Mouse (Mus musculus) testis, postnatal 14 days (tissue): ENCODE measurements around the gene Serf2.

Experiments
- DNase-seq: peaks from one replicate; pipeline ENCODE4 v3.0.0; 2021; ENCODE audit warnings: low spot score

Serf2 gene

DNA sequence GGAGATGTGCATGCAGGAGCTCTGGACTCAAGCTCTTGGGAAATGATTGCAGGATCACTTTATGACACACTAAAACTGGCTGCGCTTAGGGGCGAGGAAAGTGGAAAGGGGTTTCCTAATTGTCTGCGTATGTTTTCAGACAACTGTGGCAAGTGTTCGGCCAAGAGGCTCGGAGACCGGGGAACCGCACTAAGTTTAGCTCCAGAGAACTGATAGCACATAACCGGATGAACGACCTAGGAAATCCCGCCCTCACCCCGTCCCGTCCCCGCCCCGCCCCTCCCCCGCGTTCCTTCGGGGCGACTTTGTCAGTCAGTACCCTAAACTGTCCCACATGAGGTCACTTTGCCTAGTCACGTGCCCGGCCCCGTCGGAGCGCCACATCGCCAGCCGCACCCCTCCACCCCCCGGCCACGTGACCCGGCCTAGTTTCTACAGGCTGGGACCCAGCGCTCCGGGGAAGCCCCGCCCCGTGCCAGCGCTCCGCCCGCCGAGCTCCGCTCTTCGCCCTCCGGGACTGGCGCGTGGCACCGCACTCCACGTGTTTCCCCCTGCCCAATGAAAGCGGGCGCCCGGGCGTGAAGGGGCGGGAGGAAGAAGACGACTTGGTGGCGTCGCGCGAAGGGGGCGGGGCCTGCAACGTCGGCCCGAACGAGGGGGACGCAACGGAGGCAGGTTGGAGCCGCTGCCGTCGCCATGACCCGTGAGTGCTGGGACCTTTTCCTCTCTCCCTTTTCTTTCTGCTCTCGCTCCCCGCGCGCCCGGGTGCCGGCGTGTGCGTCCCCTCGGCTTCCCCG lies at the start of gene Serf2:
Gene Serf2, plus strand, starts transcription at position 457 of the 797 bp plus-strand sequence.
- peak; percentile 99 for DNase-seq

DNA sequence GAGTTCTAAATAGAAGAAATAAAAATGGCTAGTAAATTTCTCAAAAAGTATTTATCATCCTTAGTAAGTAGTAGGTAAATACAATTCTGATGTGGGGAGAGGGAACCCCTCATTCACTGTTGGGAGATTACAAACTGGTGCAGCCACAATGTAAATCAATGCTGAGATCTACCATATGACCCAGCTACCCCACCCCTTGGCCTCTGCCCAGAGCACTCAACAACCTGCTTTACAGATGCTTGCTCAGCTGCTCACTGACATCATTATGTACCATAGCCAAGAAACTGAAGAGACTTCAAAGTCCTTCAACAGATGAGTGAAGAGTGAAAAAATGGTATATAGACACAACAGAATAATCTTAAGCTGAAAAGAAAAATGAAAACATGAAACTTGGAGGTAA lies 45.7 kb upstream of the Serf2 start:
- no peak for DNase-seq

- no peak for DNase-seq
Measured at GRCm38 (mm10) chr2:121408160-121408559, 40.8 kb upstream of the Serf2 start.

GRCm38 (mm10) chr2:121412843-121413386 lies 36.1 kb upstream of the Serf2 start:
- peak; percentile 42 for DNase-seq

DNA sequence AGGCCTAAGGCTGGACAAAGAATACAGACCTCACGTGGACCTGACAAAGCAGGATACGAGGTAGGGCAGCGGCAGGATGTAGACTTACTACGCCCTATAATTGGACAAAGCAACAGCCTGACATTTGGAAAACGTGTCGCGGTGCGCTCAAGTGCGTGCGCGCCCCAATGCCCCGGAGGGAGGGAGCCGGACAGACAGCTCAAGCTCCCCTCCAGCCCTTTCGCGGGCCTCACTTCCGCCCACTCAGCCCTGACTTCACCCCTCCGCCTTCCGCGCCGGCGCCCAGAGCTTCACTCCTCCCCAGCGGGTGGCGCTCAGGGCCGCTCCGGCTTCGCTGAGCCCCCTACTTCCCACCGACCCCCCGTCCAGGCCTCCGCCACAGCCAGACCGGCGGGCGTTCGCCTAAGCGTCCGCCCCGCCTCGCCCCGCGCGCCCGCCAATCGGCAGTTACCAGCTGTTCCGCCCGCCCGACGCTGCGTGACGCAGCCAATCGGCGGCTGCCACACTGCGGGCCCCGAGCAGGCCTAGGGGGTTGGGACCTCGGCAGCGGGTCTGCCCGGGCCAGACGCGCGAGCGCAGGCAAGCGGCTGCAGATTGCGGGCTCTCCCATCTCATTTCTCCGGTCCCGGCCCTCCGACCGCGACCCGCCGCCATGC lies 35.5 kb upstream of the Serf2 start, which contains the start of the genes Pdia3 and Catsper2:
Gene Pdia3, plus strand, starts transcription at position 389 of the 656 bp plus-strand sequence.
Gene Catsper2, minus strand, starts transcription at position 406 of the 656 bp plus-strand sequence.
- DNase-seq, result peak; percentile 97

- DNase-seq, result no peak
Measured at GRCm38 (mm10) chr2:121414139-121414685, 34.8 kb upstream of the Serf2 start.

- DNase-seq, result no peak
Measured at GRCm38 (mm10) chr2:121415103-121415502, 33.9 kb upstream of the Serf2 start.

DNA sequence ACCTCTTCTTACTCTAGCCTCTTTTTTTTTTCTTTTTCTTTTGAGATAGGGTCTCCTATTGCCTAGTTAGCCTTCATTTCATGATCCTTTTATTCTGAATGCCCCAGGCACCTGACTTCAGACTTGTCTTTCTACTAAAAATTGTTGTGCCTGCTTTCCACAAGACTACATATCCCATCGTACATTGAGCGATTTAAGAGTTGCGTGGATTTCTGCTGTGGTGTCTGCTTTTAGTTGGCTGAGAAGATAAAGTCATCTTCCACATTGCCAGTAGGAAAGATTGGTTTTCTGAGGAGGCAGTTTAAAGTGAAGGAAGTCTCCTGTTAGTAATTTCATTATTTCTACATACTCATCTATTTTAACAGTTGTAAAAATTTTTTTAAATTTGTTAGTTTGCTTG lies 33.4 kb upstream of the Serf2 start:
- no peak for DNase-seq

DNA sequence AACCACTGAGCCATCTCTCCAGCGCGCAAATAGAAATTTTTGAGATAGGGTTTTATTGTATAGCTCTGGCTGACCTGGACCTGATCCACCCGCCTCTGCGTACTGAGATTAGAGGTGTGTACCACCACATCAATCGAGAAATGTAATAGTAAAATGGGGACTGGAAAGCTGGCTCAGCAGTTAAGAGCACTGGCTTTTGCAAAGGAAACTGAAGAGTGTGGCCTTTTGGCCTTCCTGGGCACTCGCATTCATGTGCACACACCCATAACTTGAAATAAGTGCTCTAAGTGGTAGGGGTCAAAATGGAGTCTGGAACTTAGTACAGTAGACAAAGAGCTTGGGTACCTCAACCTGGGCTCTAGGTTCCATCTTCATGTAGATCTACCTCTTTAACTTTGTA lies 32.6 kb upstream of the Serf2 start:
- DNase-seq, result no peak

GRCm38 (mm10) chr2:121418476-121418875 lies 30.5 kb upstream of the Serf2 start:
- DNase-seq, result no peak

DNA sequence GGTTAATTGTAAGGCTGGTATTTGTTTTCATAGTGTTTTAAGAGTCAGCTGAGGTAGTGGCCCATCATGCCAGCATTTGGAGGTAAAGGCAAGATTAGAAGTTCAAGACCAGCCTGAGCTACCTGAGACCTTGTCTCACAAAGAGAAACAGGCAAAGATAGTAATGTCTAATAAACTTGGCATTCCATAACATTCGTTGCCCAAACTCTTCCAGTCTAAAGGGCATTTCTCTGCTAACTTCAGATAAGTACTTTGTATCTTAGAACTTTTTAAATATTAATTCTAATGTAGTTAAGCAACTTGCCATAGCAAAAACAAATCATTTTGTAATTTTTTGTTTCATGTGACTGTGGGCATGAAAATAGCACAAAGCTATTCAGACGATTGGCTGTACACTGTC lies 25.8 kb upstream of the Serf2 start:
- DNase-seq, result no peak

- DNase-seq, result no peak
Measured at GRCm38 (mm10) chr2:121425890-121426289, 23.1 kb upstream of the Serf2 start.

- DNase-seq, result no peak
Measured at GRCm38 (mm10) chr2:121434854-121435253, 14.1 kb upstream of the Serf2 start.

DNA sequence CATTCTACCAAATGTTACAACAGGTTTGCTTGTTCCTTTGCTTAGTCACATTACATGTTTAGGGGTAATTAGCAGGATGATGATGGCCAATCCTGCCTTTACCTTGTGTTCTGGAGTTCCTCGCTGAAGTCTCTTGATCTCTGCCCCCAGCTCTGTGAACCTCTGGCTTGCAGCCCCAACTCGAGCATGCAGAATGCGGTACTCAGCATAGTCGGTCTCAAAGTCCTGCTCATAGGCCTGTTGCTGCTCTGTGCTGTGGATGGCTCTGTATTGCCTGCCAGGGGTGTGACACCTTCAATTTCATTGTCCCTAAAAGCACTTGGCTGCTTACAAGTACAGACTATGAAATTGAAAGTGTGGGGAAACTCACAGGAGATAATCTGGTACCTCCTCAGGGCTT lies 9.2 kb upstream of the Serf2 start:
- DNase-seq, result no peak

DNA sequence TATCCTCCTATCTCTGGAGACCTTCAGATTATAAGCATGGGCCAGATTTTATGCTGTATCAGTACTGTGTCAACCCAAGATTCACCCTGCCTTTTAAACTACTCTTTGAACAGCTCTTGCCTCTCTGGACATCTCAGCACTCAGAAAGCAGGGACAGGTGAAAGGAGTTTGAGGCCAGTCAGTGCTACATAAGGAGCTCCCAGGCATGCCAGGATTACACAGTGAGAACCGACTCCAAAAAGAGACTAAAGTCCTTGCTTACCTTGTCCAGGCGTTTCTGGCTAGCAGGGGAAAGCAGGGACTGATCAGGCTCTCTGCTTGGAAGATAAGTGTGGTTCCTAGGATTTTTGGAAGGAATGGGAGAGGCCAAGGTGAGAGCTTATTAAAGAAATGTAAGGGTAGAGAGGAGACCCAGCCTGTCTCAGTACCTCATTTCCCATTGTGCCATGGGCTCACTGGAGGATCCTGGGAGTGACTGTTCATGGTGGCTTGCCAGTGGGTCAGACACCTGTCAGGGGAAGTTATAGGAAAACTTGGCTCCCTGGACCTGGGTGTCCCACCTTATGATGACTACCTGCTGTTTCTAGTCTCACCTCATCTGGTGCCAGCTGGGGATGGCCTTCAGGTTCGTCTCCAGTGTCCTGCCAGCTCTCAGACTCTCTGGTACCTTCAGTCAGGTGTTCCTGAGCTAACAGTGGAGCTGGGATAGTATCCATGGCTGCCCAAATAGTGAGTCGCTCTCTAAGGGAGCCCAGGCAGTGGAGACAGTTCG lies 8.0 kb upstream of the Serf2 start:
- DNase-seq, result no peak

DNA sequence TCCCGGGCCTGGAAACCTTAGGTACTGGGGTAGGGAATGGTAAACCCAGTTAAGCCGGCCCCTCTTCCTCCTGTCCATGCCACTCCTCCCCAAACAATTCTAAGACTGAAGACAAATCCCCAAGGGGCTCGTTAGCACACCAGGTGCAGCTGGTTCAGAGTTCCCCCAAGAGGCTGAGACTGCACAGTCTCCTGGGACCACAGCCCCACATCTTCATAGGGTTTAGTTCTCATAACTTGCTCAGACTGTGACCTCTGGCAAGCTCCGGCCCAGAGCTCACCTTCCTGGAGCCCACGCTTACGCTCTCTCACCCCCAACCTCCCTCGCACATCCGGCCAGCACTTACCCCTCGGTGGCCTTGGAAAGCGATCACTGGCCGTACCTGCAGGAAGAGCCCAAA lies 7.2 kb upstream of the Serf2 start:
- peak; percentile 59 for DNase-seq

DNA sequence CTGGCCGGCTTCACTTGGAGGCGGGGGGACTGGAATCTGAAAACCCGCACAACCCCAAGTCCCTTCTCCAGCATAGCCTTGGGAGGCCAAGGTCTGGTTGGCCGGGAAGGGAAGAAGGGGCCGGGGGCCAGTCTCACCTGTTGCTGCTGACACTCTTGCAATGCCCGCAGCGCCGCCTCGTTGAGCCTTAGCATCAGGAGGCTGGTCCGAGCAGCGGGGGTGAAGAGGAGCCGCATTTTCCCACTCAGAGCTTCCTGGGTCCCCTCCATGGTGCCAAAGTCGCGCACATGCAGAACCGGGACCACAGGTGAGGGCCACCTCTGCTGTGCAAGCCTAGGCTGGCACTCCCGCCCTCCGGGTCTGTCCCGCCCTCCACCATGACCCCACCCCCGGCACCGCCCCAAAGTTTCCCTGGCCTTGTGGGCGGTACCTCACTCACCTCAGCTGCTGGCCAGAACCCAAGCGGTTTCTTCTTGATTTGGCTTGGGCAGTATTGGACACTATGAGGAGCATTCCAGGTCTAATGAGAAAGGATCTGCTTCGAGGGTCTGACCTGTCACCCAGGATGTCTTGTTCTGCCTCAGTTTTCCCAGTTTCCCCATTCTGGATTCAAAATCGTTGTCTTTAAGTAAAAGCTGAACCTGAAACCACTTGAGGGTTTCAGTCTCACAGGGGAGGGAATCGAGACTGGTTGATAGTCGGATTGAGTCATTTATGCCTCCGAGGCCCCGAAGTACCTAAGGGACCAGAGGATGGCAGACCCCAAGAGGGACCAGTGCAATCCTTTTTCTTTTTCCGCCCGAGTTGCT lies 6.5 kb upstream of the Serf2 start:
- peak; percentile 63 for DNase-seq

- DNase-seq, result no peak
Measured at GRCm38 (mm10) chr2:121443068-121443349, 6.0 kb upstream of the Serf2 start.

GRCm38 (mm10) chr2:121444178-121444577 lies 4.8 kb upstream of the Serf2 start, which contains the start of gene Ell3:
Ell3 (minus strand) TSS chr2:121444278.
- DNase-seq, result no peak

DNA sequence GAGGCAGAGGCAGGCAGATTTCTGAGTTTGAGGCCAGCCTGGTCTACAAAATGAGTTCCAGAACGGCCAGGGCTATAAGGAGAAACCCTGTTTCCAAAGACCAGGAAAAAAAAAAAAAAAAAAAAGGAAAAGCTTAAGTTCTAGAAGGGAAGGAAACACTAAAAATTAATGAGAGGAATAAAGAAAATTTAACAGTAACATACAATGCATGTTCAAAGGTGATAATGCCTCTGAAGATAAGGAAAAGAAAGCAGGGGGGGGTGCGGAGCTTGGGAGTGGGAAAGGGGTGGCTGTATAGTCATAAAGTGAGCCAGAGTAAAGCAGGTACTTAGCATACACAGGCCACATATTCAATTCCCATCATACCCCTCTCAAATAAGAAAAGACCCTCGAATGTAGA lies 3.9 kb upstream of the Serf2 start:
- no peak for DNase-seq

- DNase-seq, result peak; percentile 53
Measured at GRCm38 (mm10) chr2:121446506-121446905, 2.5 kb upstream of the Serf2 start.
